Mouse (Mus musculus): ENCODE measurements around the gene Gata3.

The Gata3 gene

GRCm38 (mm10) chr2:9885217-9885770 is 4.5 kb downstream of the Gata3 start:
- DNase-seq: no peak

GRCm38 (mm10) chr2:9884533-9885216 is 5.2 kb downstream of the Gata3 start:
- DNase-seq: no peak

GRCm38 (mm10) chr2:9883803-9884532 is 5.9 kb downstream of the Gata3 start:
- no peak for DNase-seq

GRCm38 (mm10) chr2:9882926-9883802 is 6.7 kb downstream of the Gata3 start:
- DNase-seq: peak in 1 of 2 experiments; percentile 38

GRCm38 (mm10) chr2:9882371-9882925 is 7.4 kb downstream of the Gata3 start:
- DNase-seq: peak; percentile 56 to 61

- no peak for DNase-seq
Measured at GRCm38 (mm10) chr2:9881611-9882023, 8.2 kb downstream of the Gata3 start.

GRCm38 (mm10) chr2:9881051-9881591 is 8.7 kb downstream of the Gata3 start, which contains the start of gene 4930412O13Rik:
TSS of gene 4930412O13Rik (plus strand) at chr2:9881252.
- peak; percentile 25 to 39 for DNase-seq

GRCm38 (mm10) chr2:9880271-9880670 is 9.6 kb downstream of the Gata3 start:
- no peak for DNase-seq

GRCm38 (mm10) chr2:9879493-9879892 is 10.3 kb downstream of the Gata3 start:
- peak; percentile 95 to 96 for DNase-seq

GRCm38 (mm10) chr2:9879092-9879491 is 10.7 kb downstream of the Gata3 start:
- DNase-seq: no peak

- DNase-seq: peak; percentile 70 to 80
Measured at GRCm38 (mm10) chr2:9878564-9879081, 11.2 kb downstream of the Gata3 start.

- DNase-seq: no peak
Measured at GRCm38 (mm10) chr2:9877966-9878563, 11.8 kb downstream of the Gata3 start.

GRCm38 (mm10) chr2:9877326-9877690 is 12.5 kb downstream of the Gata3 start:
- peak; percentile 34 to 39 for DNase-seq

GRCm38 (mm10) chr2:9876621-9877325 is 13.1 kb downstream of the Gata3 start:
- DNase-seq: no peak

GRCm38 (mm10) chr2:9875676-9876357 is 14.0 kb downstream of the Gata3 start:
- no peak for DNase-seq

GRCm38 (mm10) chr2:9875220-9875619 is 14.6 kb downstream of the Gata3 start:
- DNase-seq: no peak

- no peak for DNase-seq
Measured at GRCm38 (mm10) chr2:9874467-9875219, 15.2 kb downstream of the Gata3 start.

GRCm38 (mm10) chr2:9873757-9874156 is 16.1 kb downstream of the Gata3 start:
- no peak for DNase-seq

GRCm38 (mm10) chr2:9872682-9873081 is 17.2 kb downstream of the Gata3 start:
- DNase-seq: no peak

- no peak for DNase-seq
Measured at GRCm38 (mm10) chr2:9871798-9872197, 18.0 kb downstream of the Gata3 start.

Data from lung, postnatal 4 days (tissue).